Mouse (Mus musculus) CD4-positive, CD25-positive, alpha-beta regulatory T cell, adult 2 months (primary cell): Measurements from ENCODE around the gene Dolk.

Experiments used
- DNase-seq: peaks from one replicate; pipeline ENCODE4 v3.0.0-alpha.2; 2012; ENCODE audit warnings: low read depth, low spot score

Dolk gene

DNA sequence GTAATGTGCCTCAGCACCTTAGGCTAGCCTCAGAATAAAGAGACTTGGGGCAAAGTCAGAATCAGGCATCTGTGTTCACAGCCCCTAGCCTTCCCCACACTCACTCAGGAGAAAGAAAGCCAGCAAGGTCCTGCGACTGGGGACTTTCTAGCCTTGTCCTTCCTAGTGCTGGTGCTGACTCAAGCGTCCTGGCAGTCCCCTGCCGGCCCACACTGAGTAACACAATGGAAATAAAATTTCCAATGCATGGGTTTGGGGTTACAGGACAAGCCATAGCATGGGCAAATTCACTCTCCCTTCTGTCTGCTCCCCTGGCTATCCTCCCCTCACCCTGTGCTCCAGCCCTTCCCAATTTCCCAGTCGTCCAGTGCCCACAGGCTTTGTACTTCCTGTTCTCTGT, 17.8 kb downstream of the Dolk start:
- DNase-seq = no peak

DNA sequence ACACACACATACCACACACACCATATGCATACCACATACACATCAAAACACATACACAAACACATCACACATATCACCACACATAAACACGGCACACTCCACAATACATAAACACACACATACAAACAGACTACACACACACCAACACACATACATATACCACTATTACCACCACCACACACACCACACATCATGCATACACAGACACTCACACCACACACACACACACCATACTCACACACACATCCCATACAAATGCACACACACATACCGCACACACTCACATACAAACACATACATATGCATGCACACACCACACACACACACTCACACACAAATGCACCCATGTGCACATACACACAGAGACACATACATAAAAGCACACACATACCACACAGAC, 18.7 kb downstream of the Dolk start:
- DNase-seq = no peak

DNA sequence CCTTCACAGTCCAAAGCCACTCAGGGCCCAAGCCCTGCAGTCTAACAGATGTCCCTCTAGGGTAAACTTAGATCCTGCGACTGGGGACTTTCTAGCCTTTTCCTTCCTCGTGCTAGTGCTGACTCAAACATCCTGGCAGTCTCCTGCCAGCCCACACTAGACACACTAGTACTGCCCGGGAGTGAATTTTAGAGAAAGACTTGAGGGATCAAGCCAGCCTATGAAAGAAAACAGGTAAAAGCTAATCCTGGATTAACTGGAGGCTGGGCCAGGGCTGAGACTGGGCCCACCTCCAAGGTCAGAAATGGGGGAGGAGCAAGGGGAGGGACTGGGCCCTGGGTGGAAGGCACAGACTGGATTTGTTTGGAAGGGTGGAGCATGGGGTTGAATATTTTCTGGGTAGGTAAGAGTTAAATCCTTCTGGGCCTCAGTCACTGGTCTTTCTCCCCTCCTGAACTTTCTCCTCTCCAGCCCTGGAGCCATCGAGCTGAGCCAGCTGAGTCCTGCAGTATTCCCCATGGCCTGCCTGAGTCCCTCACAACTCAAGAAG, 19.7 kb downstream of the Dolk start:
- DNase-seq = no peak

DNA sequence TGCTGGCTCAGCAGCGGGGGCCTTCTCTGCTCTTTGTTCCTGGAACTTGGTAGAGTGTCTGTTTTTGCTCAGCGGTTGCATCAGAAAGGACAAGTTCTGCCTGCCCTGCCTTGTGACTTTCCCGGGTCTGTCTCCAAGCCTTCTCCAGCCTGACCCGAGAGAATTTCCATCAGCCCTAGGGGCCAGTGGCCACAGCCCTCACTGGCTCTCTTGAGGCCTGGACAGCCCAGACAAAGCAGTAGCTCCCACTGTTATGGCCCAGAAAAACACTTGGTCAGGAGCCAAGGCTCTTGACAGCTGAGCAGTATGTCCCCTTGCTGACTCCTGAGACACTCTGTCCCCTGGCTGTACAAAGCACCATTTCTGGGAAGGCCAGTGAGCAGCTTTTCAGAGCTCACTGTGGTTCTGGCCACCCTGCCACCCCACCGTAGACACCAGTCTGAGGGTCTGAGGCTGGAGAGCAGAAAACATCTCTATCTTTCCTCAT, 20.3 kb downstream of the Dolk start, which contains the start of gene Phyhd1:
Gene Phyhd1, plus strand, starts transcription at position 437 of the 487 bp plus-strand sequence.
- no peak for DNase-seq

DNA sequence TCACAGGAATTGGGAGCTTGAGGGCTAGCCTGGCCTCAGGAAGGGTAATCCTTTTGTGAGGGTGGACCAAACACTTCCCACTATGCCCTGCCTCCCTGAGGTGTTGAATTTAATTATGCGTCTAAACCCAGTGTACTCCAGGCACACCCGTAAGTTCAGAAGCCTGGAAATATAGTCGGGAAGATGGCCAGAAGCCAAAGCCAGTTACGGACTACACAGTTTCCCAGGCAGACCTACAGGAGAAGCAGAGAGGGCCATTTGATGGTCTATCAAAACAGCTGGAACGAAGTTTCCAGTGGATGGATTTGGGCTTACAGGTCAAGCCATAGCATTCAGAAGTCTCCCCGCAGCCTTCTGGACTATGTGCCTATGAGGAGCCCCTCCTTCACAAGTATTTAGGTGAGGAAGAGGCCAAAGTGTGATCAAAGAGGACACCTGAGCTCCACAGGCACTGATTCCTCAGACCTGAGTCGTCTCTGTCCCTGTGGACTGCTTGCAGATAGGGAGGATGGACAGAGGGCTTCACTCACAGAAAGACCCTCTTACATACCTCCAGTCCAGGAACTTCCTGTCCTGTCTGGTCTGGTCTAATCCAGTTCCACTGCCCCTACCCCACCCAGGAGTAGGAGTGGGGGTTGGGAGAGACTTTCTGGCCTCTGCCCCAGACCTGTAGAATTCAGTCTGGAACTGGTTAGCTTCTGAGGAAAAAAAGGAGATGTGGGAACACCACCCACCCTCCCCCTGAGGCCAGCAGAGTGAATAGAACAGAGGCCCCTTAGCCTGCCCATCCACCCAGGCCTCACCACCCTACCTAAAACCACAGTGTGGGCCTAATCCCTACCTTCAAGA, 21.2 kb downstream of the Dolk start:
- DNase-seq = no peak

DNA sequence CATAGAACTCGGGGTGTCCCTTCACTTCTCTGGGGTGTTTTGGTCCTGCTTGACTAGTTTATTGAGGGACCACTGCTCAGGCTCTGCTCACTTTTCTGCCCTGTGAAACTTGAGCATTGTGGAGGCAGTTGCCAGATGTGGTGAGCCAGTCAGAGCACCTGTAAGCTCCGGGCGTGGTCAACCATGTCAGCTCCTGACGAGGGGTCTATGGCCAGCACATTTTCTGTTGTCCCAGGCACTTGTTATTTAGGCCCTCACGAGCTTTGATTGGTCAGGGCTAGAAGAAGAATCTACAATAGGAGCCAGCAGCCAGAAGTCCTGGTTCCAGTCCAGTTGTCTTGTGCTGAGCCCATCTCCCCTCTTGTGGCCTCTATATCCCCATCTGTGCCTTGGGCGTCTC, 22.3 kb downstream of the Dolk start:
- no peak for DNase-seq

DNA sequence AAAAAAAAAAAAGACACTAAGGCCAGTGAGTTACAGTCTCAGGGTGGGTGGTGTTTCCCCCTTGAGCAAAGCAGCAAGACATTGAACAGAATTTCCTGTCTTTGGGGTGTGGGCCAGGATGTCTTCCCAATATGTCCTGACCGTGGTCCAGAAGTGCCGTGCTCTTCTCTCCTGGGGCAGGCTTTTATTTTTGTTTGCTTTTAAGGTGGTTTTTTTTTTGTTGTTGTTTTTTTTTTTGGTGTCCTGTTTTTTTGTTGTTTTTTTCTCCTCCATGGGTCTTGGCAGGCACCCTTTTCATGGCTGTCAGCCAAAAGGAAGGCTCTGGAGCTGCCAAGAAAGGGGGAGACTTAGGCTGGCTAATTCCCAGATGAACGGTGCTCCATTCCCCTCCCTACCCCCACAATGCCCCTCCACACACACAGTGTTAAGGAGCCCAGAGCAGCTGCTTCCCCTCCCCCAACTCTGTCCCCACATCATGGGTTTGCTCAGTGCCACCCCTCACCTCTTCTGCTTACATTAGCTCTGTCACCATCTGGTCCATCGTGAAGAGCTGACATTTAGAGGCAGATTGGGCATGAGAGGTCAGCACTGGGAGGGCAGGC, 23.2 kb downstream of the Dolk start:
- no peak for DNase-seq

DNA sequence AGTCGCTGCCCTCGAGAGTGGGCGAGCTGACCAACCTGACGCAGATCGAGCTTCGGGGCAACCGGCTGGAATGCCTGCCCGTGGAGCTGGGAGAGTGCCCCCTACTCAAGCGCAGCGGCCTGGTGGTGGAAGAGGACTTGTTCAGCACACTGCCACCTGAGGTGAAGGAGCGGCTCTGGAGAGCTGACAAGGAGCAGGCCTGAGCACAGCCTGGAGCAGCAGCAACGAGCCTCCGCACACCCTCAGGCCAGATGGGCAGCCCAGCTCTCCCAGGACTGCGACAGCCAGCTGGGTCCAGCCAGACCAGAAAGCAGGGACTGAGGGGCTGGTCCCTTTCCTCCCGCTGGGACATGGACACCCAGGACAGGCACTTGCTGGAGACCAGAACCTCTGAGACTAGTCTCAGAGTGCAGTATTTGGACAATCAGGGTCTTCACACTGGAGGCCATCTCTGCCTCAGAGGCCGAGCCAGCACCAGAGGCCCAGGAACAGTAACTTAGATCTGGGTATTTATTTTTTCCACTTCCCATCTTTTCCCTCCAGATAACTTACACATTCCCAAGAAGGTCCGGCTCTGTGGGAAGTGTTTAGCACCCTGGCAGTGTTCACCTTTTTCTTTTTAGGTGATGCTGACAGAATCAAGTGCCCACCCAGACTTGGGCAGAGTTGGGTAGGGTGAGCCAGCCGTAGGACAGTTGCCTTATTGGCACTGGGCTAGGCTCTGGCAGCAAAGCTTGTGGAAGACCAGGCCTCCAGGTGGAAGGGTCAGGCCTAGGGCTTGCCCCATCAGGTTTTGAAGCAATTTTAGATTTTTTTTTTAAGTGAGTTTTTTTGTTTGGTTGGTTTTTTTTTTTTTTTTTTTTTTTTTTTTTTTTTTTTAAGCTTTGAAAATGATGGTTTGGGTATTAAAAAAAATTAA, 24.0 kb downstream of the Dolk start:
- no peak for DNase-seq

DNA sequence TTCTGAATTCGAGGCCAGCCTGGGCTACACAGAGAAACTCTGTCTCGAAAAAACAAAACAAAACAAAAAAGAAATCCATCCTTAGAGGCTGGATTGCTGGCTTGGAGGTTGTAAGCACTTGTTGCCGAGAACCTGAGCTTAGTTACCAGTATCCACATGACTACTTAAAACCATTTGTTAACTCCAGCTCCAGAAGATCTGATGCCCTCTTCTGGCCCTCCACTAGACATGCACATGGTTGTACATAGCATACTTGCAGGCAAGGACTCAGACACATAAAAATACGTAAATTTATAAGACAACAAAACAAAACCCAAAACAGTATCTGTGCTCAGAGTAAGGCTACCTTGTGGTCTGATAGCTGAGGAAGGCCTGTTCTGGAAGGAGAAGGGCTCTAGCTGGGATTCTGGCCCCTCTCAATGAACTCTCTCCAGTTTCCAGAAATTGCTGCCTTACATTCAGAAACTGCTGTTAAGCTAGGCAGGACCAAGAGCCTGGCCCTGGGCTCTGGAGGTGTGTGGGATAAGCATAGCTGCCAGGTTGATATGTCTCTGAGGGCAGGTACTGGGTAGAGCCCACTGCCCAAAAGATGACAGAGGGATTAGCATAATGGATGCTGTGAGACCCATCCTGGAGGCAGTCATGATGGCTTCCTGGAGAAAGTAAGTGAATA, 24.9 kb downstream of the Dolk start:
- DNase-seq = peak; percentile 46

DNA sequence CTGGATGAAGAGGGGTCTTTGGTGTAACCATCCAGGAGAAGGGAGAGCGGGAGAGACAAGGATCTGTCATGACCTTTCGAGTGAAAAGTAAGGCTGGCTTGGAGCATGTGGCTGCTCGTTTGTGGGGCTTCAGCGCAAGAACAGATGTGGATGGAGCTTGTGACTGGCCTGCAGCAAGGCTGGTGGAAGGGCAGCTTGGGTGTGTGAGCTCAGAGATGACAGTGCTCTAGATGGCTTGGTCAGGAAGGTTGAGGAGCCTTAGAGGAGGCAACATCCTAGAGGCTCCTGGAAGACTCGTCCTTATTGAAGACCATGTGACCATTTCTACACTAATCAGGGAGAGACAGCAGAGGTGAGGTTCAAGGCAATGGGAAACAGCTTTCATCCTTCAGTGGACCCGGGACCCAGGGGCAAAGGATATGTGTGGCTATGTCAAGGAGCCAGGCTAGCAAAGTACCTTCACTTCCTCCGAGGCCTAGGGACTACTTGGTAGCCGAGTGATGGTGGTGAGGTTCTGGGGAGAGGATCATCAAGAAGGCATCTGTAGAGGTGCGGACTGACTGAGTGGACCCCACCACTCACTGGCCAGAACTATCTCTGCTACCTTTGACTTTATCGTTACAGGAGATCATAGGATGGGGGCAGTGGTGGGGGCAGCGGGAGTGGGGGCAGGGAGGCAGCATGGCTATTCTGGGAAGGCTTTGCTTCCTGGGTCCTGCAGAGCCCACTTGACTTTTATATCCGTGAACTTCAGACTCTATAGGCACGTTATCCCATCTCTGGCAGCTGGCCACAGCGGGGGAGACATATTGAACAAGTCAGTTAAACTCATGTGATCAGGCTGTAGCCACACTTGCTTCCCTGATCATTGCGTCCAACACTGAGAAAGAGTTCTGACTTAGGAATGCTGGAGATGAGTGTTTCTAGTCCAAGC, 26.7 kb downstream of the Dolk start:
- no peak for DNase-seq

DNA sequence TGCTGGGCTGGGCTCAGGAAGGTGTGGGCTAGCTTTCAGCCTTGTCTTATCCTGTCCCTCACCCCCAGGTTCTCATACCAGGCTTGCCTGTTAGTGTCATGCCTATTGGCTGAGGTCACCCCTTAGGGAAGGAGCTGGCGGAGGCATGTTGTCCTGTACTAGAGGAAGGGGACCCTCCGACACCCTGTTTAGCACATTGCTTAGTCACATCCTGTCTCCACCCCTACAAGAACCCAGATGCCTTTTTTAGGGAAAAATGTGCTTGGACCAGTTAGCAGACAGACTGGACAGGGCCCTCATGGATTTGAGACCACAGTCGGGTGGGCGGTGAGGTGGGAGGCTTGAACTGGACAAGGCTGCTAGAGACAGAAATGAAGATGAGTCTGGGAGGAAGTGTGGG, 27.5 kb downstream of the Dolk start:
- no peak for DNase-seq

DNA sequence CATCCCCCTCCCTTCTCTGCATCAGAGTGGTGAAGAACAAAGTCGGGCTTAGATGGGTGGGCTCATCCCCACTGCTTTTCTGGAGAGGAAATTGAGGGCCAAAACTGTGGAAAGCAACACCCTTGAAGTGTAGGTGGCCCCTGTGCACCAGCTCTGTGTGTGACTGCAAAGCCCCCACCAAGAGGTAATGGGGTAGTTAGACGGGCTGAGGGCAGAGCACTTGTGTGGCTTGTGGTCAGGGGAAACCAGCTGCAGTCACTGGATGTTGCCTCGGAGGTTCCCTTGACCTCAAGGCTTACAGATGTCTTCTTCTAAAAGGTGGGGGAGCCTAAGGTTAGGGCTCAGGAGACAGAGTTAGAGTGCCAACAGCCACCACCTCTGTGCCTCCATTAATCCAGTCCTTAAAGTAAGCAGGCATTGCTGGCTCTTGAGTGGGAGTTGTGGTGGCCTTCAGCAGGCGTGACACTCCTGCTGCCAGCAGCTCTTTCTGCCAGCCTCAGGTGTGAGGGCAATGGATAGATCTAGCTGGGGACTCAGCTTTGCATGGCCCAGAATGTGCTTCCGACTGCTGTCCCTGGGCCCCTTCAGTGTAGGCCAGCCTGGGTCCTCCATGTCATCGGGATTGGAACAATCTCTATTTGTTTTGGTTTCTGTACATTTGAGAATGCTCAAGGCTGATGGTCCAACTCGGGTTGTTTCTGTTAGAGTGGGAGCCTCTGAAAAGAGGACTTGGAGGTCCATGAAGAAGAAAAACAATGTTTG, 28.3 kb downstream of the Dolk start:
- DNase-seq = no peak

DNA sequence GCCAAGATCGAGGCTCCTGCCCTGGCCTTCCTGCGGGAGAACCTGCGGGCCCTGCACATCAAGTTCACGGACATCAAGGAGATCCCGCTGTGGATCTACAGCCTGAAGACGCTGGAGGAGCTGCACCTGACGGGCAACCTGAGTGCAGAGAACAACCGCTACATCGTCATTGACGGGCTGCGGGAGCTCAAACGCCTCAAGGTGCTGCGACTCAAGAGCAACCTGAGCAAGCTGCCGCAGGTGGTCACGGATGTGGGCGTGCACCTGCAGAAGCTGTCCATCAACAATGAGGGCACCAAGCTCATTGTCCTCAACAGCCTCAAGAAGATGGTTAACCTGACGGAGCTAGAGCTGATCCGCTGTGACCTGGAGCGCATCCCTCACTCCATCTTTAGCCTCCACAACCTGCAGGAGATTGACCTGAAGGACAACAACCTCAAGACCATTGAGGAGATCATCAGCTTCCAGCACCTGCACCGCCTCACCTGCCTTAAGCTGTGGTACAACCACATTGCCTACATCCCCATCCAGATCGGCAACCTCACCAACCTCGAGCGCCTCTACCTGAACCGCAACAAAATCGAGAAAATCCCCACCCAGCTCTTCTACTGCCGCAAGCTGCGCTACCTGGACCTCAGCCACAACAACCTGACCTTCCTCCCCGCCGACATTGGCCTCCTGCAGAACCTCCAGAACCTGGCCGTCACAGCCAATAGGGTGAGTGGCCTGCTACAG, 29.4 kb downstream of the Dolk start:
- no peak for DNase-seq

DNA sequence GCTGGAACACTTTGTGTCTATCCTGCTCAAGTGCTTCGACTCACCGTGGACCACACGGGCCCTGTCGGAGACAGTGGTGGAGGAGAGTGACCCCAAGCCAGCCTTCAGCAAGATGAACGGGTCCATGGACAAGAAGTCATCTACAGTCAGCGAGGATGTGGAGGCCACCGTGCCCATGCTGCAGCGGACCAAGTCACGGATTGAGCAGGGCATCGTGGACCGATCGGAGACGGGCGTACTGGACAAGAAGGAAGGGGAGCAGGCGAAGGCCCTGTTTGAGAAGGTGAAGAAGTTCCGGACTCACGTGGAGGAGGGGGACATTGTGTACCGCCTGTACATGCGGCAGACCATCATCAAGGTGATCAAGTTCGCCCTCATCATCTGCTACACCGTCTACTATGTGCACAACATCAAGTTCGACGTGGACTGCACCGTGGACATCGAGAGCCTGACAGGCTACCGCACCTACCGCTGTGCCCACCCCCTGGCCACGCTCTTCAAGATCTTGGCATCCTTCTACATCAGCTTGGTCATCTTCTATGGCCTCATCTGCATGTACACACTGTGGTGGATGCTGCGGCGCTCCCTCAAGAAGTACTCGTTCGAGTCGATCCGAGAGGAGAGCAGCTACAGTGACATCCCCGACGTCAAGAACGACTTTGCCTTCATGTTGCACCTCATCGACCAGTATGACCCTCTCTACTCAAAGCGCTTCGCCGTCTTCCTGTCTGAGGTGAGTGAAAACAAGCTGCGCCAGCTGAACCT, 30.3 kb downstream of the Dolk start:
- no peak for DNase-seq

DNA sequence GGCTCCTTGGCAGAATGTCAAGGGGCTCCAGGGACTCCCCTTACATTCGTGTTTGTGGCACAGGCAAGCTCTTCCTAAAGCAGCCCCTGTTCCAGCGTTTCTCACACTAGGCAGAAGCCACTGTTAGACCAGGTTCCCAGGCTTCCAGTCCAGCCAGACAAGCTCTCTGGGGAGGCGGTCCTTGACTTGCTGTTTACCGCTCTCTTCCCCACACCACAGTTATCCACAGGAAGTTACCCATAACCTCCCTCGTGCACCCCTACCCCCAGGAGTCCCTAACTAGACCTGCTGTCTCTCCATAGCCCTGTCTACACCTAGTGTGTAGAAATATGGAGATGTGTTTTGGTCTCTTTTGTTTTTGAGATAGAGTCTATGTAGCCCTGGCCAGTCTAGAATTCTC, 32.3 kb downstream of the Dolk start:
- DNase-seq = peak; percentile 53

DNA sequence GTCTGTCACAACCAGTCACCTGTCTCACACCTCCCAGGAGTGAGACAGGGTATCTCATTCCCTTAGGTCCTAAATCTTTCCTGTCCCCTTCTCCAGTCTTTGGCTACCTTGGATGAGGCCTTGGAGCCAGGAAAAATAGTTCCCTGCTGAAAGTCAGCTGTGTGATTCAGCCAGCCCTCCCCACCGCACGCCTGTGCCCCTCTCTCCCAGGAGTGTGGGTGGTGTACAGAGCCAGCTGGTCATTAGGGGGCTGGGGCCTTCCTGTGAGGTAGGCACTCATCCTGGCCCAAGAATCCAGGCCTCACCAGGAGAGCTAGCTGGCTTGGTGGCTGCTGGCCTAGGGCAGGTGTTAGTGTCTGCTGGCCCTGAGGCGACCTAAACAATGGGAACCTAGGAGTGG, 33.6 kb downstream of the Dolk start:
- DNase-seq = no peak

DNA sequence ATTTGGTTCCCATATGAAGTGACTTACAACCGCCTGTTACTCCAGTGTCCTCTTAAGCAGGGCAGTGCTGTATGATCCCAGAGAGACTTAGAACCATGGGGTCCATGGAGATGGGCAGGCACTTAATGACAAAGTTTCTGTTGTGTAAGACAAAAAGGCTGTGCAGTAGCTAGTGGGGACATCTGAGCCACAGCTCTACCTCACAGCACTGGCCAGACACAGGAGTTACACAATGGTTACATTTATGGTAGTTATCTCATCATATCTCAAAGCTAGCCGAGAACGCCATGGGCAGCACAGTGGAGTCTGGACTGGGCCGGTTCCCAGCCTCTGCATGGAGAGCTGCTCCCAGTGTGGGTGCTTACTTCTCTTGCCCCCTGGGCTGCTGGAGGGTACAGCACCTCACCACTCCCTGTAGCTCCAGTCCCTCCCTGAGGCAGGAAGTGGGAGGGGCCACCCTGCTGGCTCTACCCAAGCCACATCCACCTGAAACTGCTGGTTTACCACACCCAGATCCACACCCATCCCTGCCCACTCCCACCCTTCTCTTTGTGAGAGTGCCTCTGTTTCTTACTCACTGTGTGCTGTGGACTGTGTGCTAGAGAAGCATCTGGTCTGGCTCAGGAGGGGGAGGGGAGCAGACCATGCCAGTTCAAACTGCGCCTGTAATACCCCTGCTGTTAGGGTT, 34.6 kb downstream of the Dolk start:
- peak; percentile 87 for DNase-seq
